Mouse (Mus musculus) 3134 (cell line): ENCODE data around the gene Tcstv1.
"Not testable (repeated sequence)": the region's sequence is repeated elsewhere in the genome, so short reads cannot be mapped to it uniquely, and the experiment has no call there.

Experiments used
- DNase-seq: peaks from one replicate; pipeline ENCODE4 v3.0.0-alpha.2; 2011; ENCODE audit warnings: low spot score; ENCODE audit not compliant: insufficient read length; ENCODE audit errors: extremely low read depth

Tcstv1 gene

DNA sequence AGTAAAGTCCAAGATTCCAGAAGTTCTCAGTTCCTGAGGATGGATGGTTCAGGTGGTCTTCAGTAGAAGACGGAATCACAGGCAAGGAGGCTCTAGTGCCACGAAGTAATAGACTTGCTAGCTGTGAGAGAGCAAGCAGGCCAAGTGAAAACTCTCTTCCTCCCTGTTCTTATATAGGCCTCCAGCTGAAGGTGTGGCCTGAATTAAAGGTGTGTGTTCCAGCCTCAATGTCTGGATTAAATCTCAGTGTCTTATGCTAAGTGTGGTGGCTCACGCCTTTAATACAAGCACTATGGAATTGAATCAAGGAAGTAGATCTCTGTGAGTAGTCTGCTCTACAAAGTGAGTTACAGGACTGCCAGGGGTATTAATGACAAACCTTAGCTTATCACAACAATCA is at the start of gene Tcstv1:
Gene Tcstv1, minus strand, starts transcription at position 101 of the 400 bp plus-strand sequence.
- not testable (repeated sequence) for DNase-seq

- not testable (repeated sequence) for DNase-seq
These were observed 34.6 kb upstream of the Tcstv1 start, which contains the start of gene Gm21761 for GRCm38 (mm10) chr13:119929172-119929571. Gene Gm21761, minus strand, starts transcription at chr13:119929272.

DNA sequence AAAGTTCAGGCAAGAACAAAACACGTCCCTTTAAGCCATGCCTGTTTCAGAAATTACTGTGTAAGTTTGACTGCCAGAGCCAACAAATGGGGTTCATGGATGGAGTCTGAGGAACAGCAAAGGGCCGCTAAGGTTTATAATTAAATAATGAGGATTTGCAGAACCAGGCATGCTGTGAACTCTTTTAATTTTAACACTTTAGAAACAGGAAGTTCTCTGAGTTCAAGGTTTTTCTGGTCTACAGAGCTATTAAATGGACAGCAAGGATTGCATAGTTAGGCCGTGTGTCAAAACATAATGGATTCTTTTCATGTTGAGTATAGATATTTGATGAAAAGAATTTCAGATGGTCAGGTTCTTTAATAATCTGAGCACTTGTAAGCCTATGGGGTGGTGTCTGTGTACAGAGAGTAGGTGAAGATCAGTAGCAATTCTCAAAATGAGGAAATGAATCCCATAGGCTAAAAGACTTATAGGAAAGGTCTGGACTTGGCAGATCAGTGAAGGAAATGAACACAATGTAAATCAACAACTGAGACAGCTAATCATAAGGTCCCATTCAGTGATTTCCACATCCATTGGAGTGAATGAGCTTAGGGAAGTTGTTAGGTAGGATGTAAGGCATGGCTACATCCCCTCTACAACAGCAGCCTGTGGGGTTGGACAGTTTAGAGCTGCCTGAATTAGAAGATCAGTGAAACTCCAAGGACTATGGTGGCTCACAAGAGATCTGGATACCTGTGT is 30.2 kb upstream of the Tcstv1 start:
- DNase-seq = not testable (repeated sequence)

DNA sequence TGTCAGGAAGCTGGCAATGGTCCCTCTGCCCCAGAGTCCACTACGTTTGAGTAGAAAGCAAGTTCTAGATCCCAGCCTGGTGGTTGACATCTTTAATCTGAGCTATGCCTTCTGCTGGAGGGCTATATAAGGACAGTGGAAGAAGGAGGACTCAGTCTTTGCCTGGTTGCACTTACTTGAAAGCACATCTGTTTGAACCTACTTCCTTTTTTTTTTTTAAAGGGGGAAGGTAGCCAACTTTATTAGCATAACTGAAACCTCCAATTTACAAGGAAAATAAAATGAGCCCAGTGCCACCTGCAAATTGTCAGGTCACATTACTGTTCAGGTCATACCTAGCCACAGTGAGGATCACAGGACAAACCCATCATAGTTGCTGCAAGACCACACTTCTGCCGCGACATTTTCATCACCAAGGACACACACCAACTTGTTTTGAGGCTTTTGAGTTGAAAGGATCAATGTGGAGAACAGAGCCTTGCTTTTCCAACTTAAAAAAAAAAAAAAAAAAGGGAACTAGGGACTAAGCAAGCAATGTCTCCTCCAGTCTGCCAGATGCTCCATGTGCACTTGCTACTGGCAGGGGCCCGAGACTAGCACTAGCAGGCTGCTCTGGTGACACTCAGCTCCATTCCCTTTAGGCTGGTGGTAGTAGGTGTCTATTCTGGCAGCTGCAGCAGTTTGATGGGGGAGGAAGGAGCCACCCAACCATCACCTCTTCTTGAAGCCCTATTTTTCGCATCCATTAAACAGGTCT is 22.6 kb upstream of the Tcstv1 start:
- not testable (repeated sequence) for DNase-seq

- DNase-seq = not testable (repeated sequence)
These were observed 21.9 kb upstream of the Tcstv1 start for GRCm38 (mm10) chr13:119916449-119916848.

DNA sequence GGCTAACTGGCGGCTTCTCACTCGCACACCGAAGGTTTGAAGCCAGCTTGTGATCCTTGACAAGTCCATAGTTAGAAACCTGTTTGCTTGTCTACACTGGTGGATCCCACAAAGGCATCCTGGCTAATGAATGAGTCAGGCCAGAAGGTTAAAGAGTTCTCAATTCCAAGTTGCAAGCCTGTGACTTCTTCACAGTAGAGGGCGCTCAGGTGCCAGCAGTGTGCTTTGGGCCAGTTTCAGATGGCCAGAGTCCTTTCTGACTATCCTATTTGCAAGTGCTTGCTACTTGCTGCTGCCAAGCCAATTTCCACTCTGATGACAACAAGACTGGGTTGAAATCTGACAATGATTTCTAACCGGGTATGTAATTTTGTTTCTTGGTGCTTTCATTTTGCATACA is 4.0 kb upstream of the Tcstv1 start:
- not testable (repeated sequence) for DNase-seq

DNA sequence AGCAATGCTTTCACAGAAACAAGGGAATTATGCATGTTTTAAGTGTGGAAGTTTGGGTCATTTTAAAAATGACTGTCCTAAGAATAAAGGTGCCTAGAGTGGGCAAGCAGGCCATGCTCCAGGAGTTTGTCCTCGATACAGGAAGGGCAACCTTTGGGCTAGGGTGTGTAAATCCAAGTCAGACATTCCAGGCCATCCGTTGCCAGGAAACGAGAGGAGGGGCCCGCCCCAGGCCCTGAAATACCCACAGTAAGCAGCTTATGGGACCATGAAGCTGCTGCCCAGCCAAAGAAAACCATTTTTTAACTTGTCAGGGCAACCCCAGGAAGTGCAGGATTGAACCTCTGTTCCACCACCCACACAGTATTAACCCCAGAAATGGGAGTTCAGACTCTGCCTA is 7.7 kb downstream of the Tcstv1 start:
- not testable (repeated sequence) for DNase-seq

DNA sequence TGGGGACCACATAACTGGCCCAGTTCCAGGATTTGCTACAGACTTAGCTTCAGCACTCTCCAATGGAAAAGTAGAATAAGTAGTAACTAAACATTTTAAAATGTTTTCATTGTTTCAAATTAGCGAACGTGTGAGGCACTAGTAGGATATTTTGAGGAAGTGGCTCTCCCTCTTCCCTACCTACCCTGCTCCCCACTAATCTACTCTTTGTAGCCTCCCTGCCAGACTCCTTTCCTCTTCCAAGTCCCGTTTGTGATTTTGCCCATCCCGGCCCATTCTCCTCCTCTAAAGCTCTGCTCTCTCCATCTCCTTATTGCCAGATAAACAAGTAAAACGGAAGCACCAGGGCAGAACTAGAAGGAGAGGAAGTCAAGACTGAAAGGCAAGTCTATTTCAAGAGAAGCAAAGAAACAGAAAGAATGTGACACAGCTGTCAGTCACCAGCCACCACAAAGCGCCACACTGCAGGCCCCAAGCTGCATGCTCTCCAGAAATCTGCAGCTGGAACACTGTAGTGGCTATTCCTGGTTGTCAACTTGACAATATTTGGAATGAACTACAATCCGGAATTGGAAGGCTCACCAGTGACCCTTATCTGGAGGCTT is 30.1 kb downstream of the Tcstv1 start:
- DNase-seq = not testable (repeated sequence)

- DNase-seq = not testable (repeated sequence)
These were observed 32.2 kb downstream of the Tcstv1 start for GRCm38 (mm10) chr13:119862399-119862798.
